In the genomic region with DNA sequence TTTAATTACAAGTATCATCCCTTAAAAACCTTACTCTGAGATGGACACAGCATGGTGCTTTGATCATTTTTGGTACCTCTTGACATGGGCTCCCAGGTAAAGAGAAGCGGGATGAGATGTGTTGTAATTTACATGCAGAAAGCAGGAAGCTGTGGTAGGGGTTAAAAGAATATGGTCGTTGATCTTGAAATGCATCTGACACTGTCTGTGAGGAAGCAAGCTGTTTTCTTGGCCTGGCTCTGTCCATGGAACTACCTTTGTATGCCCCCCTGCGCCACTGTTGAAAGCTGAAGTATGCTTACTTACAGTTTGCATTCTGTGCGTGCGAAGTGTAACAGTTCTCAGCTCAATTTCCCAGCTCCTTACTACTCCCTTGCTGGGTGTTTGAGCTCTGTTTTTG, we compare ENCODE assay signal across 16 mouse cellular contexts.
"Had no signal": no experiment of that assay in that cellular context is flagged by ENCODE, and none has a peak within 500 bp of the region (broad histone marks: within the 10 kb centered on the region; RNA-seq: fewer than 3 reads in every experiment).

No protein-coding gene starts in this region.

- H3K27ac ChIP-seq: kidney, embryonic 15.5 days; limb, embryonic 12.5 days; limb, embryonic 15.5 days; liver, embryonic 14.5 days; macrophage had no signal

- H3K4me2 ChIP-seq: kidney, embryonic 15.5 days; limb, embryonic 12.5 days; limb, embryonic 15.5 days; liver, embryonic 11.5 days; lung, embryonic 14.5 days; midbrain, embryonic 11.5 days had no signal

- H3K4me1 ChIP-seq: kidney, embryonic 15.5 days; limb, embryonic 12.5 days; limb, embryonic 15.5 days had no signal

- H3K9me3 ChIP-seq: kidney, embryonic 15.5 days; limb, embryonic 12.5 days; limb, embryonic 15.5 days had no signal

- DNase-seq: kidney, adult 11 months; kidney, adult 8-10 months; kidney, postnatal 10 days; kidney, postnatal 4 days; left cerebral cortex, postnatal 4 days; liver, postnatal 0 days; lung, embryonic 14.5 days; midbrain, embryonic 14.5 days had no signal

- H3K36me3 ChIP-seq: kidney, embryonic 15.5 days; limb, embryonic 12.5 days; limb, embryonic 15.5 days had no signal

- H3K9ac ChIP-seq: kidney, embryonic 15.5 days; limb, embryonic 12.5 days; limb, embryonic 15.5 days; liver, embryonic 14.5 days; liver, postnatal 0 days; lung, embryonic 14.5 days had no signal

- ATAC-seq: liver, postnatal 0 days; lung, postnatal 0 days had no signal

- H3K4me3 ChIP-seq: kidney, embryonic 15.5 days; limb, embryonic 12.5 days; limb, embryonic 15.5 days had no signal
